In the genomic region with DNA sequence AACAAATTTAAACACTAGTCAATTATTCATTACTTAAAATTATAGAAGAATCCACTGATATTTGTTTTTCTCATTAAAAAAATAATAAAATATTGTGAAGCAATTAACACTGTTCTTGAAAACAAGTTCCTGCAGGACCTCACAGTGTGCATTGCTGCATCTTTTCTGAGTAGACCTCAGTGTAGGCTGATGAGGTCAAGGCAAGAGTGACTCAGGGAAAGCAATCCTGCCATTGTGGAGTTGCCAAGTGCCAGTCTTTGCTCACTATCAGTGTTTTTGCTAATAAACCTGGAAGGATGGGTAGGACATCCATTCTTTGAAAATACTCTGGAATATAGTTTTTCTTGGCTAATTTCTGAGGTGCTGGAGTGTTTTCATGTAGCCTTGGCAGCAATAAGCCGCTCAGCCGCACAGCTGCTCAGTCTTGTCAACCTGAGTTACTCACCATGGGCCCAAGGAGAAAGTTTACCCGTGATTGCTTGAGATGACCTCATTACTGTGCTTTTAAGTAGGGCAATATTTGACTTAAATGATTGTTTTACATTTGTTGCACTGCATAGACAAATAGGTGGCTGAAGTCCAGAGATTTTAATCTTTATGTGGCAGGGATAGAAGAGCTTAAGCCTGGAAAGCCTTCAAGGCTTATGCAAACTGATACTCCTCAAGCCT, we compare ENCODE assay signal across 13 mouse cellular contexts.
DNase-seq lines count a peak whose midpoint lies in the region; ATAC-seq and TF ChIP-seq lines count a peak whose summit lies in the region.
"Had no signal": no experiment of that assay in that cellular context is flagged by ENCODE, and none has a peak within 500 bp of the region (broad histone marks: within the 10 kb centered on the region; RNA-seq: fewer than 3 reads in every experiment).

No protein-coding gene starts in this region.

- H3K36me3 ChIP-seq in intestine, embryonic 14.5 days (ENCODE audit: control insufficient read depth, insufficient read depth, low read length): no peaks in the 10 kb centered on the region
- H3K36me3 ChIP-seq in intestine, postnatal 0 days (ENCODE audit: control insufficient read depth, insufficient read depth): no peaks in the 10 kb centered on the region
- H3K36me3 ChIP-seq in embryonic facial prominence, embryonic 15.5 days: no peaks in the 10 kb centered on the region
- H3K36me3 ChIP-seq in stomach, embryonic 16.5 days (ENCODE audit: control insufficient read depth, insufficient read depth, low read length): no peaks in the 10 kb centered on the region
- H3K36me3 ChIP-seq in forebrain, embryonic 10.5 days (replicated peaks): no peaks in the 10 kb centered on the region
- H3K36me3 ChIP-seq: forebrain, embryonic 12.5 days had no signal

- TF ChIP-seq CTCF in intestine, postnatal 0 days (IDR thresholded peaks at IDR 0.05; ENCODE audit: low read depth): no peak

- no peaks in the 10 kb centered on the region for H3K27me3 ChIP-seq in intestine, embryonic 14.5 days (replicated peaks; ENCODE audit: control insufficient read depth, insufficient read depth, low read length)
- no peaks in the 10 kb centered on the region for H3K27me3 ChIP-seq in intestine, postnatal 0 days (replicated peaks; ENCODE audit: control insufficient read depth, insufficient read depth, low read length)
- H3K27me3 ChIP-seq in embryonic facial prominence, embryonic 15.5 days: no peaks in the 10 kb centered on the region
- H3K27me3 ChIP-seq in stomach, embryonic 16.5 days (ENCODE audit: control insufficient read depth, insufficient read depth, low read length): no peaks in the 10 kb centered on the region
- no peaks in the 10 kb centered on the region for H3K27me3 ChIP-seq in forebrain, embryonic 10.5 days (ENCODE audit: poor library complexity, severe bottlenecking)
- H3K27me3 ChIP-seq: forebrain, embryonic 12.5 days had no signal

- ATAC-seq in intestine, embryonic 14.5 days (replicated peaks; ENCODE audit: low FRiP score, low TSS enrichment, low read depth): peak; percentile 55
- no peak for ATAC-seq in intestine, postnatal 0 days
- 0 out of 2 replicates have a peak, but pooled peaks have one; percentile 43 for ATAC-seq in embryonic facial prominence, embryonic 15.5 days (ENCODE audit: insufficient number of reproducible peaks, low FRiP score, low TSS enrichment, low read depth)
- ATAC-seq in stomach, embryonic 16.5 days (ENCODE audit: insufficient read depth, low FRiP score): peak; percentile 87
- ATAC-seq: midbrain, embryonic 16.5 days had no signal

- no peaks in the 10 kb centered on the region for H3K4me1 ChIP-seq in intestine, embryonic 14.5 days (replicated peaks; ENCODE audit: control insufficient read depth, insufficient read depth, low read length)
- H3K4me1 ChIP-seq in intestine, postnatal 0 days (replicated peaks; ENCODE audit: control insufficient read depth, insufficient read depth, low read length): no peaks in the 10 kb centered on the region
- H3K4me1 ChIP-seq in embryonic facial prominence, embryonic 15.5 days: no peaks in the 10 kb centered on the region
- H3K4me1 ChIP-seq in stomach, embryonic 16.5 days (ENCODE audit: control insufficient read depth, insufficient read depth, low read length): no peaks in the 10 kb centered on the region; the same call in 1 of the 2 replicates
- H3K4me1 ChIP-seq in forebrain, embryonic 10.5 days: no peaks in the 10 kb centered on the region
- H3K4me1 ChIP-seq: forebrain, embryonic 12.5 days had no signal

- no peak overlapping the region for H3K4me3 ChIP-seq in intestine, embryonic 14.5 days (ENCODE audit: low read depth, low read length)
- H3K4me3 ChIP-seq in intestine, postnatal 0 days (ENCODE audit: low read depth, low read length): no peak overlapping the region
- H3K4me3 ChIP-seq in embryonic facial prominence, embryonic 15.5 days (replicated peaks): no peak overlapping the region
- no peak overlapping the region for H3K4me3 ChIP-seq in stomach, embryonic 16.5 days (replicated peaks; ENCODE audit: low read length)
- no peak overlapping the region for H3K4me3 ChIP-seq in forebrain, embryonic 10.5 days
- H3K4me3 ChIP-seq: forebrain, embryonic 12.5 days; heart, adult 2 months had no signal

- no peak overlapping the region for H3K9ac ChIP-seq in intestine, embryonic 14.5 days (ENCODE audit: low read length)
- H3K9ac ChIP-seq in intestine, postnatal 0 days (ENCODE audit: low read depth, low read length): no peak overlapping the region
- no peak overlapping the region for H3K9ac ChIP-seq in embryonic facial prominence, embryonic 15.5 days
- H3K9ac ChIP-seq in stomach, embryonic 16.5 days (ENCODE audit: low read length): no peak overlapping the region
- H3K9ac ChIP-seq: forebrain, embryonic 12.5 days had no signal

- no peaks in the 10 kb centered on the region for H3K9me3 ChIP-seq in intestine, embryonic 14.5 days (ENCODE audit: control insufficient read depth, low read length)
- H3K9me3 ChIP-seq in intestine, postnatal 0 days (ENCODE audit: control insufficient read depth): no peaks in the 10 kb centered on the region
- no peaks in the 10 kb centered on the region for H3K9me3 ChIP-seq in embryonic facial prominence, embryonic 15.5 days (replicated peaks)
- H3K9me3 ChIP-seq in stomach, embryonic 16.5 days (replicated peaks; ENCODE audit: control insufficient read depth, low read length): no peaks in the 10 kb centered on the region
- H3K9me3 ChIP-seq in forebrain, embryonic 10.5 days: no peaks in the 10 kb centered on the region
- H3K9me3 ChIP-seq: forebrain, embryonic 12.5 days had no signal

- no peak overlapping the region for H3K27ac ChIP-seq in intestine, embryonic 14.5 days (ENCODE audit: low read depth)
- H3K27ac ChIP-seq in intestine, postnatal 0 days (ENCODE audit: low read depth, low read length): no peak overlapping the region
- no peak overlapping the region for H3K27ac ChIP-seq in embryonic facial prominence, embryonic 15.5 days (replicated peaks)
- H3K27ac ChIP-seq in stomach, embryonic 16.5 days (ENCODE audit: low read length): no peak overlapping the region
- no peak overlapping the region for H3K27ac ChIP-seq in forebrain, embryonic 10.5 days
- H3K27ac ChIP-seq: forebrain, embryonic 12.5 days; heart, adult 2 months had no signal

- no peak for DNase-seq in intestine, embryonic 14.5 days (ENCODE audit: low spot score)
- peak; percentile 0 to 18 for DNase-seq in urinary bladder, adult 18-20 months (ENCODE audit: low spot score in 2 of 2)
- no peak for DNase-seq in urinary bladder, postnatal 25 days (ENCODE audit: low spot score)
- no peak for DNase-seq in forebrain, embryonic 10.5 days (ENCODE audit: extremely low spot score, low spot score)
- no peak for DNase-seq in spleen, adult 12 weeks (ENCODE audit: low spot score)
- DNase-seq: heart, adult 2 months; kidney, postnatal 25 days; thymus, postnatal 25 days had no signal

- WGBS in intestine, embryonic 14.5 days: 50% methylated on average over 3 of the region's 3 CpGs
- WGBS in intestine, postnatal 0 days: 26% methylated on average over 3 of the region's 3 CpGs
- 55% methylated on average over 3 of the region's 3 CpGs for WGBS in embryonic facial prominence, embryonic 15.5 days
- WGBS in stomach, embryonic 16.5 days: 38% methylated on average over 3 of the region's 3 CpGs
- 87% methylated on average over 3 of the region's 3 CpGs for WGBS in forebrain, embryonic 10.5 days

- H3K4me2 ChIP-seq in intestine, embryonic 14.5 days (ENCODE audit: low read length): no peak overlapping the region
- no peak overlapping the region for H3K4me2 ChIP-seq in intestine, postnatal 0 days (replicated peaks; ENCODE audit: low read depth)
- no peak overlapping the region for H3K4me2 ChIP-seq in embryonic facial prominence, embryonic 15.5 days (replicated peaks)
- H3K4me2 ChIP-seq in stomach, embryonic 16.5 days (ENCODE audit: low read depth, low read length): no peak overlapping the region
- H3K4me2 ChIP-seq: forebrain, embryonic 12.5 days had no signal

Comparison
In these comparisons a context has a peak if more than half of its experiments do, and no peak if none do; other contexts are left out.
1. DNase-seq: peak in urinary bladder, adult 18-20 months (2 of 2); none in intestine, embryonic 14.5 days (single experiment), urinary bladder, postnatal 25 days (single experiment), forebrain, embryonic 10.5 days (single experiment) and spleen, adult 12 weeks (single experiment).